Mouse (Mus musculus) embryonic facial prominence, embryonic 13.5 days (tissue): ENCODE results near the gene D17H6S53E. TPM values are rescaled to one million over a fixed set of nuclear protein-coding genes. Genes with fewer than 3 reads are reported as not detected.

Experiments
- polyA plus RNA-seq: library from polyadenylated mRNA; unstranded; fragments of >200 nt; fragmentation: Nextera tagmentation; extraction: Ambion mirVana; gene quantifications from 2 replicates; pipeline ENCODE4 v1.2.1, GENCODE M21; 2015

D17H6S53E gene
- polyA plus RNA-seq, 1 experiment from 2014 or later: 12.3 TPM

Other genes starting within 250 kb of the D17H6S53E start
- gene Zbtb12, start 246.9 kb upstream of the D17H6S53E start, polyA plus RNA-seq: 5.5 and 7.1 TPM in 2 replicates
- gene Gm20547, start 244.3 kb upstream of the D17H6S53E start, polyA plus RNA-seq: not detected in 2 replicates
- gene C2, start 228.1 kb upstream of the D17H6S53E start, polyA plus RNA-seq: 2.7 and 3.2 TPM in 2 replicates
- 98.5 and 100 TPM in 2 replicates for gene Ehmt2, start 227.9 kb upstream of the D17H6S53E start, polyA plus RNA-seq
- 0.24 and 0.83 TPM in 2 replicates for gene Slc44a4, start 211.9 kb upstream of the D17H6S53E start, polyA plus RNA-seq
- 18.8 and 20.3 TPM in 2 replicates for gene Neu1, start 195.1 kb upstream of the D17H6S53E start, polyA plus RNA-seq
- gene Hspa1b, start 167.1 kb upstream of the D17H6S53E start, polyA plus RNA-seq: 0.53 and 0.87 TPM in 2 replicates
- not detected in 2 replicates for gene Gm20481, start 156.5 kb upstream of the D17H6S53E start, polyA plus RNA-seq
- 5.8 and 6.1 TPM in 2 replicates for gene Hspa1a, start 154.2 kb upstream of the D17H6S53E start, polyA plus RNA-seq
- 0.77 and 0.85 TPM in 2 replicates for gene Hspa1l, start 153.7 kb upstream of the D17H6S53E start, polyA plus RNA-seq
- gene Lsm2, start 144.5 kb upstream of the D17H6S53E start, polyA plus RNA-seq: 190 and 227 TPM in 2 replicates
- 102 and 112 TPM in 2 replicates for gene Vars, start 125.4 kb upstream of the D17H6S53E start, polyA plus RNA-seq
- 0.33 and 0.38 TPM in 2 replicates for gene Vwa7, start 109.8 kb upstream of the D17H6S53E start, polyA plus RNA-seq
- gene Sapcd1, start 98.4 kb upstream of the D17H6S53E start, polyA plus RNA-seq: 14.2 and 19.5 TPM in 2 replicates
- 3.5 and 3.6 TPM in 2 replicates for gene Msh5, start 79.6 kb upstream of the D17H6S53E start, polyA plus RNA-seq
- 243 and 254 TPM in 2 replicates for gene Clic1, start 76.4 kb upstream of the D17H6S53E start, polyA plus RNA-seq
- gene Ddah2, start 67.3 kb upstream of the D17H6S53E start, polyA plus RNA-seq: 358 and 374 TPM in 2 replicates
- 0.87 and 1.0 TPM in 2 replicates for gene Ly6g6c, start 61.0 kb upstream of the D17H6S53E start, polyA plus RNA-seq
- gene Mpig6b, start 60.2 kb upstream of the D17H6S53E start, polyA plus RNA-seq: 0.77 and 0.89 TPM in 2 replicates
- gene Ly6g6e, start 49.5 kb upstream of the D17H6S53E start, polyA plus RNA-seq: 4.3 and 4.9 TPM in 2 replicates
- gene Ly6g6d, start 48.3 kb upstream of the D17H6S53E start, polyA plus RNA-seq: 0.77 and 1.3 TPM in 2 replicates
- 0.18 and 0.23 TPM in 2 replicates for gene Ly6g6f, start 40.8 kb upstream of the D17H6S53E start, polyA plus RNA-seq
- 89.6 and 90.1 TPM in 2 replicates for gene Abhd16a, start 37.1 kb upstream of the D17H6S53E start, polyA plus RNA-seq
- not detected in 2 replicates for gene Ly6g5c, start 18.1 kb upstream of the D17H6S53E start, polyA plus RNA-seq
- gene Ly6g5b, start 10.9 kb upstream of the D17H6S53E start, polyA plus RNA-seq: 1.1 and 1.6 TPM in 2 replicates
- gene Gpank1, start 4.9 kb upstream of the D17H6S53E start, polyA plus RNA-seq: 21.1 and 24.1 TPM in 2 replicates
- 278 and 298 TPM in 2 replicates for gene Csnk2b, start 4.3 kb upstream of the D17H6S53E start, polyA plus RNA-seq
- gene Apom, start 5.7 kb downstream of the D17H6S53E start, polyA plus RNA-seq: 0.28 and 8.7 TPM in 2 replicates
- gene Bag6, start 8.8 kb downstream of the D17H6S53E start, polyA plus RNA-seq: 65.1 and 67.8 TPM in 2 replicates
- 193 and 244 TPM in 2 replicates for gene Prrc2a, start 38.5 kb downstream of the D17H6S53E start, polyA plus RNA-seq
- 8.1 and 9.8 TPM in 2 replicates for gene Aif1, start 49.7 kb downstream of the D17H6S53E start, polyA plus RNA-seq
- 13.1 and 16.1 TPM in 2 replicates for gene Lst1, start 62.1 kb downstream of the D17H6S53E start, polyA plus RNA-seq
- 1.8 and 2.1 TPM in 2 replicates for gene Ltb, start 68.1 kb downstream of the D17H6S53E start, polyA plus RNA-seq
- gene Tnf, start 75.6 kb downstream of the D17H6S53E start, polyA plus RNA-seq: 0.37 TPM in 1 of 2 replicates, not detected in the other
- gene Lta, start 79.0 kb downstream of the D17H6S53E start, polyA plus RNA-seq: 0.24 TPM in 1 of 2 replicates, not detected in the other
- gene Gm16181, start 94.5 kb downstream of the D17H6S53E start, polyA plus RNA-seq: not detected in 2 replicates
- gene Atp6v1g2, start 107.3 kb downstream of the D17H6S53E start, polyA plus RNA-seq: 3.9 and 4.1 TPM in 2 replicates
- gene Nfkbil1, start 109.4 kb downstream of the D17H6S53E start, polyA plus RNA-seq: 10.4 and 12.0 TPM in 2 replicates
- 498 and 543 TPM in 2 replicates for gene Ddx39b, start 115.4 kb downstream of the D17H6S53E start, polyA plus RNA-seq
- 28.7 and 30.7 TPM in 2 replicates for gene H2-D1, start 136.4 kb downstream of the D17H6S53E start, polyA plus RNA-seq
- gene H2-Q1, start 194.0 kb downstream of the D17H6S53E start, polyA plus RNA-seq: not detected in 2 replicates
- gene H2-Q2, start 215.9 kb downstream of the D17H6S53E start, polyA plus RNA-seq: 1.2 TPM in 1 of 2 replicates, not detected in the other